Mouse (Mus musculus): ENCODE measurements at regions not wholly inside any gene's neighbourhood (a gene's known extent, or its start where the extent isn't known, plus 50 kb on each side); places are given as distances from the start of the nearest gene placed in this dataset.

DNA sequence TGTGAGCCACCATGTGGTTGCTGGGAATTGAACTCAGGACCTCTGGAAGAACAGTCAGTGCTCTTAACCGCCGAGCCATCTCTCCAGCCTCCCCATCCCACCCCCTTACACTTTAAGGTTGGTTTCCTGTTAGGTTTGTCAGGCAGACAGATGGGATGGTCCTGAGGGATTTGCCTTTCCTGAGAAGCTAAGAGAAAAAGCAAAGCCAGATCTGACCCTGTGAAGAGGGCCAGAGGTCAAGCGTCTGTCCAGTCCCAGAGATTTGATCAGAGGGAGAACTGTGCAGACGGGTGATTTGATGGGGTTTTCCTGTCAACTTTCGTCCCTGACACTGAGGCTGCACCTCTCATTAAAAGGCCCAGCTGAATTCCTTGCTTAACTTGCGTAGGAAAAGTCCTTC lies 75.4 kb upstream of the Irf2bp2 start:
- TF ChIP-seq CTCF (conservative IDR thresholded peaks at IDR 0.05; ENCODE audit: insufficient read depth, insufficient read length, low read depth, low read length) (no peak), POLR2A (IDR thresholded peaks at IDR 0.05; ENCODE audit: low read depth, low read length) (no peak)

Measured in kidney, adult 2 months (tissue).